Mouse (Mus musculus) mouse embryonic stem cell (cell line): Measurements from ENCODE around the gene Fam241a.

ENCODE experiments used
- in situ Hi-C, 2 experiments: fragments of 300-500 bp; cut with MboI; formaldehyde crosslinking; loops; 1 replicate in 1 of 2; 3 replicates in 1 of 2; pipeline ENCODE4 v1.14.3; 2019 to 2020; ENCODE audit warnings: low sequenced_read_pairs in 2 of 2, low pct_unique_long_range_greater_than_20kb in 1 of 2, mixed read lengths in 1 of 2; ENCODE audit not compliant: unreplicated experiment in 1 of 2

The Fam241a gene

GRCm38 (mm10) chr3:127843941-127844327, 52.2 kb downstream of the Fam241a start:
- in situ Hi-C loops, result no loop called here

GRCm38 (mm10) chr3:127843324-127843940, 52.7 kb downstream of the Fam241a start:
- in situ Hi-C loops, result no loop called here

- in situ Hi-C loops, result no loop called here
Observed at GRCm38 (mm10) chr3:127841926-127842325, 54.2 kb downstream of the Fam241a start.

GRCm38 (mm10) chr3:127837972-127838644, 58.0 kb downstream of the Fam241a start:
- in situ Hi-C loops, result no loop called here

GRCm38 (mm10) chr3:127837154-127837865, 58.8 kb downstream of the Fam241a start, which contains the start of gene Ap1ar:
Gene Ap1ar (minus strand): TSS chr3:127837523.
- in situ Hi-C loops, result no loop called here

GRCm38 (mm10) chr3:127836798-127837153, 59.3 kb downstream of the Fam241a start:
- in situ Hi-C loops, result no loop called here

GRCm38 (mm10) chr3:127835594-127835993, 60.5 kb downstream of the Fam241a start:
- in situ Hi-C loops, result no loop called here

- in situ Hi-C loops, result no loop called here
Observed at GRCm38 (mm10) chr3:127834040-127834439, 62.1 kb downstream of the Fam241a start.

- in situ Hi-C loops, result no loop called here
Observed at GRCm38 (mm10) chr3:127831079-127831478, 65.0 kb downstream of the Fam241a start.

- in situ Hi-C loops, result no loop called here
Observed at GRCm38 (mm10) chr3:127830183-127830582, 65.9 kb downstream of the Fam241a start.

- in situ Hi-C loops, result no loop called here
Observed at GRCm38 (mm10) chr3:127827123-127827522, 69.0 kb downstream of the Fam241a start.

GRCm38 (mm10) chr3:127826503-127826902, 69.6 kb downstream of the Fam241a start:
- in situ Hi-C loops, result no loop called here

- in situ Hi-C loops, result no loop called here
Observed at GRCm38 (mm10) chr3:127823886-127824863, 71.9 kb downstream of the Fam241a start.

- in situ Hi-C loops, result no loop called here
Observed at GRCm38 (mm10) chr3:127821209-127821608, 74.9 kb downstream of the Fam241a start.

- in situ Hi-C loops, result no loop called here
Observed at GRCm38 (mm10) chr3:127820400-127820799, 75.7 kb downstream of the Fam241a start.
